Mouse (Mus musculus): ENCODE measurements around the gene Armc9. TPM values are rescaled to one million over a fixed set of nuclear protein-coding genes. Genes with fewer than 3 reads are reported as not detected.
A peak's percentile ranks its signal among the peaks of the same experiment; 100 is the strongest.

Armc9 gene
- polyA plus RNA-seq (2014; fragmentation: Nextera tagmentation; extraction: Ambion mirVana): 32.3 and 33.8 TPM in 2 replicates

GRCm38 (mm10) chr1:86154133-86154823 lies at the start of gene Armc9:
Armc9 (plus strand) TSS chr1:86154780.
- peak; percentile 100 for ATAC-seq (ENCODE audit: low FRiP score)
- Histone ChIP-seq H3K9ac (ENCODE audit: low read length) (peak within 1 kb of the TSS; percentile 82), H3K4me1 (ENCODE audit: control insufficient read depth, insufficient read depth, low read length) (peaks cover 12% of the 10 kb centered on the region), H3K27ac (ENCODE audit: low read depth, low read length) (no peak within 1 kb of the TSS; the same call in 1 of the 2 replicates), H3K36me3 (ENCODE audit: control insufficient read depth, insufficient read depth, low read length) (no peaks in the 10 kb centered on the region), H3K4me2 (peak within 1 kb of the TSS; percentile 73), H3K4me3 (ENCODE audit: low read depth, low read length) (peak within 1 kb of the TSS; percentile 89), H3K9me3 (ENCODE audit: control insufficient read depth, low read length) (no peaks in the 10 kb centered on the region), H3K27me3 (ENCODE audit: control insufficient read depth, insufficient read depth, low read length) (no peaks in the 10 kb centered on the region)
- peak; percentile 98 for DNase-seq (ENCODE audit: low spot score, missing footprints)
- 4% methylated on average over 40 of the region's 40 CpGs for WGBS

DNA sequence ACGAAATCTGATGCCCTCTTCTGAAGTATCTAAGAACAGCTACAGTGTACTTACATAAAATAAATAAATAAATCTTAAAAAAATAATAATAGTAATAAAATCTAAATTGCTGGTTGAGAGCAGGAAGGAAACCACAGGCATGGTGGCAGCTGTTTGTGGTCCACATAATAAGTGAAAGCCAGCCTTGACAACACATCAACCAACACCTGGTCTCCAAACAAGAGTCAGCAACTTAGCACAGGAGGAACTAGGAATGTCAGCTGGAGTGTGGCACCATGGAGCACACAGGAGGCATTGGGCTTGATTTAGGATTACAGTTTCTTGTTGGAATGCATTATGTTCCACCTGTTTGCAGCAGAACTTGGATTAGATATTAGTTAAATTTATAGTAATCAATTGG lies 49.5 kb upstream of the Armc9 start:
- H3K9me3 ChIP-seq (ENCODE audit: control insufficient read depth, low read length): no peaks in the 10 kb centered on the region
- H3K4me2 ChIP-seq: no peak overlapping the region
- H3K4me3 ChIP-seq (ENCODE audit: low read depth, low read length): no peak overlapping the region
- no peak overlapping the region for H3K27ac ChIP-seq (ENCODE audit: low read depth, low read length)
- no peaks in the 10 kb centered on the region for H3K27me3 ChIP-seq (ENCODE audit: control insufficient read depth, insufficient read depth, low read length)
- H3K9ac ChIP-seq (ENCODE audit: low read length): no peak overlapping the region
- no peak for DNase-seq (ENCODE audit: low spot score, missing footprints)
- H3K4me1 ChIP-seq (ENCODE audit: control insufficient read depth, insufficient read depth, low read length): no peaks in the 10 kb centered on the region
- 100% methylated on average over 1 of the region's 1 CpGs for WGBS
- ATAC-seq (ENCODE audit: low FRiP score): no peak
- H3K36me3 ChIP-seq (ENCODE audit: control insufficient read depth, insufficient read depth, low read length): no peaks in the 10 kb centered on the region

DNA sequence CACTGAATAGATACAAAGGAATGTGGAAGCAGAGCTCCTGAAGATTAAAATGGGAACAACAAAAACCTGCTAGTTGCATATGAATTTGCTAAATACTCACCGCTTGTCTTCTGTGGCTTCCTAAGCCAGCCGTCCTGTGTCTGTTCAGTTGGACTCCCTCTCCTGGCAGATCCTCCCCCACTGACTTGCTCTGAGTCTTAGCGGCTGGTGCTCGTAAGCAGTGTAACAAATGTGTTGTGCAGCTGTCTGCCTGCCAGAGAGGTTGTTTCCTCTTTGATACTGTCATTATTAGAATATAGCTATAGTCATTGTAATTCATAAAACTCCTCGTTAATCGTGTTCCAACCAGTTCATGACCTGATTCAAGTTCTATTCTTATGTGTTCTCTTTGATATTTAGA lies 42.8 kb upstream of the Armc9 start, which contains the start of gene Htr2b:
Htr2b (minus strand) TSS at position 192 of the 400 bp plus-strand sequence.
- Histone ChIP-seq H3K9me3 (ENCODE audit: control insufficient read depth, low read length) (no peaks in the 10 kb centered on the region), H3K27me3 (ENCODE audit: control insufficient read depth, insufficient read depth, low read length) (no peaks in the 10 kb centered on the region), H3K4me2 (no peak within 1 kb of the TSS), H3K4me3 (ENCODE audit: low read depth, low read length) (no peak within 1 kb of the TSS), H3K9ac (ENCODE audit: low read length) (no peak within 1 kb of the TSS), H3K27ac (ENCODE audit: low read depth, low read length) (no peak within 1 kb of the TSS), H3K4me1 (ENCODE audit: control insufficient read depth, insufficient read depth, low read length) (no peaks in the 10 kb centered on the region), H3K36me3 (ENCODE audit: control insufficient read depth, insufficient read depth, low read length) (no peaks in the 10 kb centered on the region)
- WGBS: 76% methylated on average over 6 of the region's 6 CpGs
- no peak for DNase-seq (ENCODE audit: low spot score, missing footprints)
- no peak for ATAC-seq (ENCODE audit: low FRiP score)

- Histone ChIP-seq H3K27ac (ENCODE audit: low read depth, low read length) (no peak overlapping the region), H3K4me2 (no peak overlapping the region), H3K4me1 (ENCODE audit: control insufficient read depth, insufficient read depth, low read length) (no peaks in the 10 kb centered on the region), H3K9ac (ENCODE audit: low read length) (no peak overlapping the region), H3K4me3 (ENCODE audit: low read depth, low read length) (no peak overlapping the region), H3K9me3 (ENCODE audit: control insufficient read depth, low read length) (no peaks in the 10 kb centered on the region), H3K36me3 (ENCODE audit: control insufficient read depth, insufficient read depth, low read length) (peaks cover 8% of the 10 kb centered on the region), H3K27me3 (ENCODE audit: control insufficient read depth, insufficient read depth, low read length) (no peaks in the 10 kb centered on the region)
- no peak for DNase-seq (ENCODE audit: low spot score, missing footprints)
- WGBS: 91% methylated on average over 3 of the region's 3 CpGs
- no peak for ATAC-seq (ENCODE audit: low FRiP score)
Measured at GRCm38 (mm10) chr1:86114141-86114540, 40.4 kb upstream of the Armc9 start.

DNA sequence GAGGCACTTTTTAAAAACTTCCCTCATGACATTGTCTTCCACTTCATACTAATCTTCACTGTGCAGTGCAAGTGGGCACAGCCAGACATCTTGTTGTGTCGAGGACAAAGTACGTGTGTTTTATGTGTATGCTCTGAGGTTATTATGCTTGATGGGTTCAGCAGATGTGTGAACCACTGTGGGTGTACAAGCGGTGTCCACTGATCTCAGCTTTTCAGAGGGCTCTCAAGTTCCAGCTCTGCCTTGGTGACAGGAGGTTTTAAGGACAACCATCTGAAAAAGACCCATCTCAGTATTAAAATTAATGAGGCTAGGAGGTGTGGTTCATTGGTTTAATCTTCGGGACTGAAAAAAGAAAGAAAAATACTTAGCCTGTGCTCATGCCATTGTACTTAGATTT lies 35.0 kb upstream of the Armc9 start:
- Histone ChIP-seq H3K4me2 (no peak overlapping the region), H3K27ac (ENCODE audit: low read depth, low read length) (no peak overlapping the region), H3K4me3 (ENCODE audit: low read depth, low read length) (no peak overlapping the region), H3K36me3 (ENCODE audit: control insufficient read depth, insufficient read depth, low read length) (peaks cover 8% of the 10 kb centered on the region), H3K4me1 (ENCODE audit: control insufficient read depth, insufficient read depth, low read length) (no peaks in the 10 kb centered on the region), H3K27me3 (ENCODE audit: control insufficient read depth, insufficient read depth, low read length) (no peaks in the 10 kb centered on the region), H3K9me3 (ENCODE audit: control insufficient read depth, low read length) (no peaks in the 10 kb centered on the region), H3K9ac (ENCODE audit: low read length) (no peak overlapping the region)
- WGBS: 97% methylated on average over 4 of the region's 4 CpGs
- DNase-seq (ENCODE audit: low spot score, missing footprints): no peak
- ATAC-seq (ENCODE audit: low FRiP score): no peak

GRCm38 (mm10) chr1:86126036-86126435 lies 28.5 kb upstream of the Armc9 start:
- Histone ChIP-seq H3K9me3 (ENCODE audit: control insufficient read depth, low read length) (no peaks in the 10 kb centered on the region), H3K4me1 (ENCODE audit: control insufficient read depth, insufficient read depth, low read length) (no peaks in the 10 kb centered on the region), H3K4me2 (no peak overlapping the region), H3K27ac (ENCODE audit: low read depth, low read length) (no peak overlapping the region), H3K27me3 (ENCODE audit: control insufficient read depth, insufficient read depth, low read length) (no peaks in the 10 kb centered on the region), H3K9ac (ENCODE audit: low read length) (no peak overlapping the region), H3K36me3 (ENCODE audit: control insufficient read depth, insufficient read depth, low read length) (peaks cover 5% of the 10 kb centered on the region), H3K4me3 (ENCODE audit: low read depth, low read length) (no peak overlapping the region)
- WGBS: 99% methylated on average over 2 of the region's 2 CpGs
- ATAC-seq (ENCODE audit: low FRiP score) (no peak), DNase-seq (ENCODE audit: low spot score, missing footprints) (no peak)

DNA sequence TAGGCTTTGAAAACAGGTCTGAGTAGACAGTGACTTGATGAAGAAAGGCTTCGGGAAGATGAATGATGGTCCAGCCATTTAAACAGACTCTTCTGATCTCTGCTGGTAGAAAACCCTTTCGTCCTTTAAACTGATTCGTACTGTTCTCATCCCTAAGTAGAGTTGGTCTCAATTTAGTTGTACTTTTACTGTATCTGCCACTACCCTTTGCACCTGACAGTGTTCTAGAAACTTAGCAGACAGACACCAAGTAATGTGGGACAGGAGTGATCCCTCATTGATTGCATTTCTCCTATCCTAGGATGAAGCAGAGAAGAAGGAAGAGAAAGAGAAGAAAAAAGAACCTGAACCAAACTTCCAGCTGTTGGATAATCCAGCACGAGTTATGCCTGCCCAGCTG lies 21.2 kb upstream of the Armc9 start, which contains the start of gene Gm21972:
Gm21972 (plus strand) TSS at position 301 of the 400 bp plus-strand sequence.
- Histone ChIP-seq H3K4me1 (ENCODE audit: control insufficient read depth, insufficient read depth, low read length) (no peaks in the 10 kb centered on the region), H3K4me2 (no peak within 1 kb of the TSS), H3K27ac (ENCODE audit: low read depth, low read length) (no peak within 1 kb of the TSS), H3K4me3 (ENCODE audit: low read depth, low read length) (no peak within 1 kb of the TSS), H3K27me3 (ENCODE audit: control insufficient read depth, insufficient read depth, low read length) (no peaks in the 10 kb centered on the region), H3K9ac (ENCODE audit: low read length) (no peak within 1 kb of the TSS), H3K9me3 (ENCODE audit: control insufficient read depth, low read length) (no peaks in the 10 kb centered on the region), H3K36me3 (ENCODE audit: control insufficient read depth, insufficient read depth, low read length) (peaks cover 21% of the 10 kb centered on the region)
- no peak for DNase-seq (ENCODE audit: low spot score, missing footprints)
- 91% methylated on average over 4 of the region's 4 CpGs for WGBS
- ATAC-seq (ENCODE audit: low FRiP score): no peak

- 93% methylated on average over 6 of the region's 6 CpGs for WGBS
- Histone ChIP-seq H3K36me3 (ENCODE audit: control insufficient read depth, insufficient read depth, low read length) (peaks cover 19% of the 10 kb centered on the region), H3K9ac (ENCODE audit: low read length) (no peak overlapping the region), H3K4me1 (ENCODE audit: control insufficient read depth, insufficient read depth, low read length) (no peaks in the 10 kb centered on the region), H3K27ac (ENCODE audit: low read depth, low read length) (no peak overlapping the region), H3K4me2 (no peak overlapping the region), H3K4me3 (ENCODE audit: low read depth, low read length) (no peak overlapping the region), H3K27me3 (ENCODE audit: control insufficient read depth, insufficient read depth, low read length) (no peaks in the 10 kb centered on the region), H3K9me3 (ENCODE audit: control insufficient read depth, low read length) (no peaks in the 10 kb centered on the region)
- ATAC-seq (ENCODE audit: low FRiP score) (no peak), DNase-seq (ENCODE audit: low spot score, missing footprints) (no peak)
Measured at GRCm38 (mm10) chr1:86135315-86135714, 19.3 kb upstream of the Armc9 start.

DNA sequence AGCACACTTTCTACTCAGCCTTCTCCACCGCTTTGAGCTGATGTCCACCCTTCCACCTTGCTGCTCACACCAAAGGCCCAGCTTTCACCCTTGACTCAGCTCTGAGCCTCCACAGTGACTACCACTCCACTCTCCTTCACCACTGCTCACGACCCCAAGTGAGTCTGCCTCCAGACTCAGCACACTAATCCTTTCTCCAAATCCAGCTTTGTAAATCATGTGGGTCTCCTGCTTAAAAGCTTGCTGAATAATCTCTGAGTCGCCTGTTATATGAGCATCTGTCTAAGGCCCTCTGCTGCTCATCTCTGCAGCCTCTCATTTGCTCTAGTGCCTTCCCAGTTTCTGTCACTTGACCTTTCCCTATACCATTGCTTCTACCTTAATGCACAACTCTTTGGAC lies 13.5 kb upstream of the Armc9 start:
- H3K36me3 ChIP-seq (ENCODE audit: control insufficient read depth, insufficient read depth, low read length): peaks cover 11% of the 10 kb centered on the region
- no peak overlapping the region for H3K4me2 ChIP-seq
- no peak overlapping the region for H3K9ac ChIP-seq (ENCODE audit: low read length)
- no peaks in the 10 kb centered on the region for H3K27me3 ChIP-seq (ENCODE audit: control insufficient read depth, insufficient read depth, low read length)
- no peak for DNase-seq (ENCODE audit: low spot score, missing footprints)
- no peaks in the 10 kb centered on the region for H3K9me3 ChIP-seq (ENCODE audit: control insufficient read depth, low read length)
- ATAC-seq (ENCODE audit: low FRiP score): no peak
- 83% methylated on average over 3 of the region's 3 CpGs for WGBS
- H3K4me3 ChIP-seq (ENCODE audit: low read depth, low read length): no peak overlapping the region
- no peak overlapping the region for H3K27ac ChIP-seq (ENCODE audit: low read depth, low read length)
- no peaks in the 10 kb centered on the region for H3K4me1 ChIP-seq (ENCODE audit: control insufficient read depth, insufficient read depth, low read length)
